Mouse (Mus musculus): ENCODE results near the gene Ptpn4.

Ptpn4 gene

DNA sequence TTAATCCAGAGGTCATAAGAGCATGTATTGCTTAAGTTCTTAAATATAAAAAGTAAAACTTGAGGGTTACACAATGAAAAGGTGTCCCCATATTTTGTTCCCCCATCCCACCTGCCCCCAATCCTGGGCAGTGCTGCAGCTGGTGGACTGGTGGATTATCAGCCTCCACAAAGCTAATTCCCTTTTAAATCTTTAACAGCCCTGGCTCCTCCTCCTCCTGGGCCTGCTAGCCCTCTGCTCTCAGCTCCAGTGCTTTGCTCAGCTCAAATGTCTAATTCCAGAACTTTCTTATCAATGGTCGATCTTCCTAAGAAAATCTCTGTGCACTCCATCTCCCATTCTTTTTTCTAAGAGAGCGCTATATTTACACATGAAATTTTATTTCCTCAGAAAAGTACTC is 191.1 kb downstream of the Ptpn4 start:
- in situ Hi-C loops (cut with MboI, MseI): no loop called here

GRCm38 (mm10) chr1:119642367-119642766 is 195.0 kb downstream of the Ptpn4 start:
- in situ Hi-C loops (cut with MboI, MseI): no loop called here

DNA sequence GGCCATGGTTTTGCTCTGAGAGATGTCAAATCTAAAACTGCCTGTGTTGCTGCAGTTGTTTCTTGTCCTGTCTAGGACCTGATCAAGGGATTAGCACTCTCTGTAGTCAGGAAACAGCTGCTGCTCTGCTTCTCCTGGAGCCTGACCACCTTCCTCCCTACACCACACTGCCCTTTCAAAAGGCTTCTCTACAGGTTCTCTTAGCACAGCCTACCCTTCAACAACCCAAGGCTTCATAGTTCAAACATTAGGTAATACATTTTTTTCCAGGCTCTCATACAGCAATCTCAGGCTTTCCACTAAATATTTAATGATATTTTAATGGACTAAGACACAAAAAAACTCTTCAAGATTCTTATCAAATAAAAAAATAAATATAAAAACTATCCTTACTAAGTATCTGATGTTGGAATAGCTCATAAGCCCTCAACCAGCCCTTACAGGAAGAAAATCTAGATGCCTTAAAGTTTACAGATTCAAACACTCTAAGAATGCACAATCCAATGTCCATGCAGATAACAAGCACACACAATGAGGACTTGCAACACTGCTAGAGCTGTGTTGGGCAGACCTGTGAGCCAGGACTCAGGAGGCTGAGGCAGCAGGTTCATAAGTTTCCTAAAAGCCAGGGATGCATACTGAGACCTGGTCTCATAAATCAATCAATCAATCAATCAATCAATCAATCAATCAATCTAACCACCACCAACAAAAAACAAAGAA is 196.2 kb downstream of the Ptpn4 start:
- in situ Hi-C loops (cut with MboI, MseI): no loop called here

DNA sequence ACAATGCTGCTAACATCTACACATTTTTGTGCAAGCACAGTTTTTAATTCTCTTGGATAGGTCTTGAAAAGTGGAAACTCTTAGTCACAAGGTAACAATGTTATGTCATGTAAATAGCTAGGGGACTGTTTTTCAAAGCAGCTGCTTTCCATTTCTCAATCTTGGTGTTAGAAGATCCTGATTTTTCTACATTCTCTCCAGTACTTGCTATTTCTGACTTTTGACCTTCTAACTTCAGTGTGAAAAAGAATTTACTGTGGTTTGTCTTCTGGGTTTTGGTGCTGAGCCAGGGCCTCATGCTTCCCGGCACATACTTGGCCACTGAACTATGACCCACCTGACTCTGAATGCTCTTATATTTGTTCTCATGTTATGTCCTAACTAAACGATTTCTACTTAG is 197.4 kb downstream of the Ptpn4 start:
- in situ Hi-C loops (cut with MboI, MseI): no loop called here

DNA sequence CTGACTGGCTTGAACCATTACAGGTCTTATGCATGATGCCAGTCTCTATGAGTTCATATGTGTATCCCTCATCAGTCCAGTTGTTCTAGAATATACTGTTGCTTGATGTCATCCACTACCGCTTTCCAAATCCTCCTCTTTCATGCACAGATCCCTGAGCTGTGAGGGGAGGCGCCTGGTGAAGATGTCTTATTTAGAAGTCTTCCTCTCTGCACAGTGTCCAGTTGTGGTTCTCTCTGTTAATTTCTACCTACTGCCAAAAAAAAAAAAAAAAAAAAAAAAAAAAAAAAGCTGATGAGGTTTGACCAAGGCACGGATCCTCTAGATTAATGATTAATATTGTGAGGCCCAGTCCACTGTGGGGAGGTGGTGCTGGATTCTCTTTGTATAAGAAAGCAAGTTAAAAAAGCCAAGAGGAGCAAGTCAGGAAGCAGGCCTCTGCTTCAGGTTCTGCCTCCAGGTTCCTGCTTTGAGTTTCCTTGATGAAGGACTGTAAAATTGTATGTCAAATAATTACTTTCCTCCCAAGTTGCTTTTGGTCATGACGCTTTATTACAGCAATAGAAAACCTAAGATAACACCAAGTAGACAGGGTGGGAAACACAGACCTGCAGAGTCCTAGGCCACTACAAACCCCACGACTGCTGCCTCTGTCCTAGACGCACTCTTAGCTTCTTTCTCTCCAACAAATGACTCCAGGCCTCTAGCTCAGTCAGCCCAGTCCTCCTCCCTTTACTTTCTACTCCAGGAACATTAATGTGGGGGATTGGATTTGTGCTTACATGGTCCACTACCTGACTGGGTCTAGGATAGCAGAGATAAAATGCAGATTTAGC is 200.0 kb downstream of the Ptpn4 start:
- in situ Hi-C loops (cut with MboI, MseI): no loop called here

DNA sequence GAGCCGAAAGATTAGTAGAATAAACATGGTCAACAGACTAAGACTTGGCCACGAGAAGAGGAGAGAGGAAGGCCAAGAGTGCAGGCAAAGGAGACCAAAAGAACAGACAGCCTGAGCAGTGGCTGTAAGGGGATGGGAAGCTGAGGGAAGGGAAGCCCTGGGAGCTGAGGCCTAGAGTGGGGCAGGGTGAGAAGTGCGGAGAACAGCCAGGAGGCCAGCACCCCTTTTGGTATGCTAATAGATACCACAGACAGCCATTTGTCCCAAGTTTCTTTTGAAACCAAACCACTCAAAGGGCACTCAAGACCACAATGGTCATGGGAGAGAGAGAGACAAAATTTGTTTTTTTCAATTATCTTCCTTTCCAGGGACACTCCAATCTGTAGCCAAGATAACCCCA is 202.7 kb downstream of the Ptpn4 start:
- in situ Hi-C loops (cut with MboI, MseI): no loop called here

DNA sequence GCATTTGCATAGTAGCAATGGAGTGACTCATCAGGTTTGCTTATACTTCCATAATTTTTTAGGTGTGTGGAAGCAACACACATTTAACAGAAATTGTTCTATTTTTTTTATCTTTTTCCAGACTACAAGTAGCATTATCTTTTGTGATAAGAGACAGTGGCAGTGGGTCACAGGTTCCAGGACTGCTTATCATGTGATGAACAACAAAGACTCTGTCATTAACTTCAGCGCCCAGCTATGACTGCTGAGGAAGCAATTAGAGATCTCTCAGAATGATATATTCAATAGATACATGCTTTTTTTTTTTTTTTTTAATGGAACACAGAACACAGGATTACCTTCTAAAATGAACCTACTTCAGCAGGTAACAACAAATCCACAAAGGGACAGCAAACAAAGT is 207.0 kb downstream of the Ptpn4 start:
- in situ Hi-C loops (cut with MboI, MseI): no loop called here

GRCm38 (mm10) chr1:119626837-119627236 is 210.6 kb downstream of the Ptpn4 start:
- in situ Hi-C loops (cut with MboI, MseI): no loop called here

- in situ Hi-C loops (cut with MboI, MseI): loop anchor here (25.0 kb wide), 1 partner anchor 537 kb away; no protein-coding TSS in a partner anchor
Measured at GRCm38 (mm10) chr1:119624444-119624843, 213.0 kb downstream of the Ptpn4 start.

DNA sequence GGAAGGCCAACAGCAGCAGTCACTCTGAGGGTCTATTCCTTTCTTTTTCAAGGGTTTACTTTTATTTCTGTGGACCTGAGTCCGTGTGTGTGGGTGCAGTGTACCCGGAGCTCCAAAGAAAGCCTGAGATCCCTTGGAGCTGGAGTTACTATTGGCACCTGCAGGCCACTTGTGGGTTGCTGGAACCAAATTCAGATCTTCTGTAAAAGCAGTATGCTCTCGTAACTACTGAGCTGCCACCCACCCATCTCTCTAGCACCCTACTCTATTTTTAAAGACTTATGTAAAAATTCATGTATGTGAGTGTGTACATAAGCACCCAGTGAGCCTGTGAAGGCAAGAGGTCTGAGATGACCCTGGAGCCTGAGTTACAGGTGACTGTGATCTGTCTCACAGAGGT is 232.0 kb downstream of the Ptpn4 start:
- in situ Hi-C loops (cut with MboI, MseI): loop anchor here (25.0 kb wide), 1 partner anchor 518 kb away; no protein-coding TSS in a partner anchor
